ENCODE assay signal across 8 mouse cellular contexts in the genomic region with DNA sequence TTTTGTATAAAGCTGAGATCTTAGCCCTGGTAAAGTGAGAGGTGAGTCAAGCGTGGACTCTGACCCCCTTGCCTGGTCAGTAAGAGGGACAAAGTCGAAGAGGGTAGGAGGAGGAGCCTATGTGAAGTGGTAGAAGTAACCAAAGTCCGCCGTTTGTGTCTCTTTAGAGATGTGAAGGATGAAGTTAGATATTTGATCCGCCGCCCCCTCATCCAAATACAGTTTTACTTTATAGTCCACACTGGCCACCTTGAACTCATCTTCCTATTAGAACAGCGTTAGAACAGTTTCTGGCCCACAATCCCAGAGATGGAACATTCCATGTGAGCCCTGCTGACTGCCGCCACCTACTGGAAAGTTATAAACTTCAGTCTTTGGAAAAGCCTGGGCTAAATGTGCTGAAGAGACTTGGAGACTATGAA. TPM values are rescaled to one million over a fixed set of nuclear protein-coding genes. Genes with fewer than 3 reads are reported as not detected.
A peak's percentile ranks its signal among the peaks of the same experiment; 100 is the strongest.
DNase-seq lines count a peak whose midpoint lies in the region; ATAC-seq and TF ChIP-seq lines count a peak whose summit lies in the region.

A gene (minus strand): TSS at position 96 of the 422 bp plus-strand sequence.

- H3K4me3 ChIP-seq in hindbrain, embryonic 15.5 days, result no peak within 1 kb of the TSS
- H3K4me3 ChIP-seq in liver, adult 2 months (ENCODE audit: insufficient read depth, low read depth, low read length), result peak within 1 kb of the TSS; percentile 71
- no peak within 1 kb of the TSS for H3K4me3 ChIP-seq in neural tube, embryonic 11.5 days (ENCODE audit: low read depth, low read length)

- DNase-seq in heart, adult 18-20 months, result peak; percentile 49 to 68
- DNase-seq in heart, postnatal 25 days (ENCODE audit: low spot score), result no peak
- DNase-seq in ES-CJ7 (ENCODE audit: low read depth, low spot score), result peak; percentile 73
- DNase-seq in embryo, embryonic 11 days, result peak; percentile 83
- DNase-seq in liver, adult 2 months (ENCODE audit: extremely low read depth, low read depth, low spot score), result peak; percentile 95
- DNase-seq in neural tube, embryonic 11.5 days (ENCODE audit: low spot score), result peak; percentile 50
- no peak for DNase-seq in spleen, postnatal 4 days (ENCODE audit: low spot score in 2 of 2)

- intact Hi-C loops in heart, postnatal 25 days (cut with DNase I), result loop anchor here (5.0 to 10.0 kb wide), 2 partner anchors 131 to 264 kb away; a partner anchor contains a TSS

- ATAC-seq in hindbrain, embryonic 15.5 days (ENCODE audit: low FRiP score, low read depth), result no peak
- ATAC-seq in neural tube, embryonic 11.5 days (ENCODE audit: insufficient read depth, low FRiP score, low TSS enrichment), result no peak

- H3K27me3 ChIP-seq in hindbrain, embryonic 15.5 days, result peaks cover 9% of the 10 kb centered on the region
- peaks cover 5% of the 10 kb centered on the region; the same call in 1 of the 2 replicates for H3K27me3 ChIP-seq in liver, adult 2 months (ENCODE audit: control insufficient read depth, insufficient read depth, low read length)
- peaks cover 20% of the 10 kb centered on the region for H3K27me3 ChIP-seq in neural tube, embryonic 11.5 days (ENCODE audit: control insufficient read depth, insufficient read depth, low read length)

- peak within 1 kb of the TSS; percentile 29 for H3K4me2 ChIP-seq in hindbrain, embryonic 15.5 days
- no peak within 1 kb of the TSS for H3K4me2 ChIP-seq in neural tube, embryonic 11.5 days (ENCODE audit: low read depth)

- no peaks in the 10 kb centered on the region for H3K9me3 ChIP-seq in hindbrain, embryonic 15.5 days
- H3K9me3 ChIP-seq in neural tube, embryonic 11.5 days (ENCODE audit: control insufficient read depth, low read length), result no peaks in the 10 kb centered on the region

- H3K36me3 ChIP-seq in hindbrain, embryonic 15.5 days, result peaks cover 32% of the 10 kb centered on the region
- peaks cover 24% of the 10 kb centered on the region for H3K36me3 ChIP-seq in liver, adult 2 months (ENCODE audit: control insufficient read depth, insufficient read depth, low read length)
- H3K36me3 ChIP-seq in neural tube, embryonic 11.5 days (ENCODE audit: control insufficient read depth, insufficient read depth, low read length), result peaks cover 6% of the 10 kb centered on the region

- H3K27ac ChIP-seq in hindbrain, embryonic 15.5 days (replicated peaks), result no peak within 1 kb of the TSS
- peak within 1 kb of the TSS; percentile 95 for H3K27ac ChIP-seq in liver, adult 2 months (replicated peaks; ENCODE audit: insufficient read depth, low read depth, low read length)
- H3K27ac ChIP-seq in neural tube, embryonic 11.5 days (ENCODE audit: low read depth, low read length), result no peak within 1 kb of the TSS

- no peaks in the 10 kb centered on the region; the same call in 1 of the 2 replicates for H3K79me2 ChIP-seq in liver, adult 2 months (ENCODE audit: control insufficient read depth, insufficient read depth, low read length)

- no peak for TF ChIP-seq POLR2A in liver, adult 2 months (IDR thresholded peaks at IDR 0.05; ENCODE audit: extremely low read depth, insufficient read depth, low read length)

- no peak within 1 kb of the TSS for H3K9ac ChIP-seq in hindbrain, embryonic 15.5 days
- H3K9ac ChIP-seq in liver, adult 2 months (ENCODE audit: low read depth, low read length), result peak within 1 kb of the TSS; percentile 86
- H3K9ac ChIP-seq in neural tube, embryonic 11.5 days (ENCODE audit: low read length), result no peak within 1 kb of the TSS; the same call in 1 of the 2 replicates

- TF ChIP-seq CTCF in liver, adult 2 months (IDR thresholded peaks at IDR 0.05; ENCODE audit: low read depth, low read length), result peak; percentile 52; the same call in 1 of the 2 replicates

- WGBS in hindbrain, embryonic 15.5 days, result 17% methylated on average over 8 of the region's 8 CpGs
- 5% methylated on average over 8 of the region's 8 CpGs for WGBS in liver, adult 2 months
- WGBS in neural tube, embryonic 11.5 days, result 21% methylated on average over 8 of the region's 8 CpGs

- peaks cover 15% of the 10 kb centered on the region for H3K4me1 ChIP-seq in hindbrain, embryonic 15.5 days (replicated peaks)
- peaks cover 10% of the 10 kb centered on the region; the same call in 1 of the 2 replicates for H3K4me1 ChIP-seq in liver, adult 2 months (ENCODE audit: control insufficient read depth, insufficient read depth, low read length)
- H3K4me1 ChIP-seq in neural tube, embryonic 11.5 days (ENCODE audit: control insufficient read depth, insufficient read depth, low read length), result no peaks in the 10 kb centered on the region

RNA-seq across cellular contexts. Expression of the gene that starts here (rescaled TPM):
- total RNA-seq in heart, adult 18-20 months (2021), result 1 to 10 TPM; 2.0 TPM
- under 1 TPM; 0.56 to 0.83 TPM for total RNA-seq in heart, postnatal 25 days (2021)
- 0.26 and 0.39 TPM in 2 replicates for polyA plus RNA-seq in hindbrain, embryonic 15.5 days (2015; fragmentation: Nextera tagmentation; extraction: Ambion mirVana)
- 101 and 128 TPM in 2 replicates for total RNA-seq in liver, adult 2 months (2014; rRNA removed)
- polyA plus RNA-seq in liver, adult 2 months (2012; rRNA removed), result 483 and 586 TPM in 2 replicates
- polyA plus RNA-seq in neural tube, embryonic 11.5 days (2014; fragmentation: Nextera tagmentation; extraction: Ambion mirVana), result 0.32 TPM in 1 of 2 replicates, not detected in the other

Comparison
In these comparisons a context has a peak if more than half of its experiments do, and no peak if none do; other contexts are left out.
1. RNA of the gene that starts here (total RNA-seq): 101 to 128 TPM in liver, adult 2 months; 2.0 TPM in heart, adult 18-20 months and 0.56 to 0.83 TPM in heart, postnatal 25 days; every median in the first group is over 10 times any median in the second.
2. RNA of the gene that starts here (polyA plus RNA-seq): 483 to 586 TPM in liver, adult 2 months; 0.32 TPM in neural tube, embryonic 11.5 days and 0.26 to 0.39 TPM in hindbrain, embryonic 15.5 days; every median in the first group is over 100 times any median in the second.
3. DNase-seq: peak in heart, adult 18-20 months (2 of 2), ES-CJ7 (single experiment), embryo, embryonic 11 days (single experiment) and liver, adult 2 months (single experiment); none in heart, postnatal 25 days (single experiment) and spleen, postnatal 4 days (0 of 2).
4. Peak in DNase-seq in neural tube, embryonic 11.5 days; RNA of the gene not detected or under 1 TPM.